Mouse (Mus musculus) heart, postnatal 4 days (tissue): ENCODE measurements around the gene Dnajb11. TPM values are rescaled to one million over a fixed set of nuclear protein-coding genes. Genes with fewer than 3 reads are reported as not detected.

Experiments
- DNase-seq: peaks from one replicate; pipeline ENCODE4 v3.0.0; 2021
- total RNA-seq, 2 experiments: library from RNA; stranded (reverse); gene quantifications; 2 replicates each; pipeline ENCODE4 v1.2.3; 2021

Dnajb11 gene
- total RNA-seq, 2 experiments from 2014 or later: 68.4 to 69.1 TPM

DNA sequence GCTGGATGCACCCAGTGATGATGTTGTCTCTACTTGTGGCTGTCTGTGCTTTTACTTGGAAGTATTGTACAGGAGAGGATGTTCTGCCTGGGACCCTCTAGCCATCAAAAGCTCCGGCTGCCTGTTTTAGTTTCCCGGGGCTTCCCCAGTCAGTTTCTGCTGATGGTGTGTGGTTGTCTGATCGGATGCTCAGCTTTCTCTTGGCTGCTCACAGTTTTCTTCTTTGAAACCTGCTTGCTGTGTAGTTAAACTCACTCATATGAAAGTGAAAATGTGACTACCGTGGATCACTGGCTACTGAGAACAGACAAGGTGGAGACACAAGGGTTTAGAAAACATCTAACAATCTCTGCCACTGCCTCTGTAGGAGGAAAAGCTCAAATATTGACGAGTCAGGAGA is 25.8 kb downstream of the Dnajb11 start:
- DNase-seq: no peak

DNA sequence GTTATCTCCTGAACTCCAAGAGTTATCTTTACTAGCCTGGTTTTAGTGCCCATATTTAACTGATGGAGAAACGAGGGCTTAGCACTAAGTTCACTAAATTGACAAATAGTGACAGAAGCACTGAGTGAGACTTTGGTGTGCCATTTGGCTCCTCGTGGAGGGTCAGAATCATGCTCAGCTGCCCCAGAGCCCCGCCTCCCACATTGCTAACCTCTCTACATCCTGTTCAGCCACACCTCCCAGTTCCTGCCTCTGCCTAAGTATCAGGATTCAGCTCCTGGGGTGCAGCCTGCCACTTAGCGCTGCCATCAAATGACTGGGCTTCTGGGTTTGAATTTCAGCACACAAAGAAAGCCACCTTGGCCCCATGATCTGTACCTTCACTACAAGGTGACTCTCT is 27.7 kb downstream of the Dnajb11 start:
- no peak for DNase-seq

GRCm38 (mm10) chr16:22886726-22887125 is 29.1 kb downstream of the Dnajb11 start:
- DNase-seq: no peak

- no peak for DNase-seq
These were observed 31.2 kb downstream of the Dnajb11 start for GRCm38 (mm10) chr16:22888835-22889234.

- DNase-seq: no peak
These were observed 32.1 kb downstream of the Dnajb11 start for GRCm38 (mm10) chr16:22889716-22890115.

DNA sequence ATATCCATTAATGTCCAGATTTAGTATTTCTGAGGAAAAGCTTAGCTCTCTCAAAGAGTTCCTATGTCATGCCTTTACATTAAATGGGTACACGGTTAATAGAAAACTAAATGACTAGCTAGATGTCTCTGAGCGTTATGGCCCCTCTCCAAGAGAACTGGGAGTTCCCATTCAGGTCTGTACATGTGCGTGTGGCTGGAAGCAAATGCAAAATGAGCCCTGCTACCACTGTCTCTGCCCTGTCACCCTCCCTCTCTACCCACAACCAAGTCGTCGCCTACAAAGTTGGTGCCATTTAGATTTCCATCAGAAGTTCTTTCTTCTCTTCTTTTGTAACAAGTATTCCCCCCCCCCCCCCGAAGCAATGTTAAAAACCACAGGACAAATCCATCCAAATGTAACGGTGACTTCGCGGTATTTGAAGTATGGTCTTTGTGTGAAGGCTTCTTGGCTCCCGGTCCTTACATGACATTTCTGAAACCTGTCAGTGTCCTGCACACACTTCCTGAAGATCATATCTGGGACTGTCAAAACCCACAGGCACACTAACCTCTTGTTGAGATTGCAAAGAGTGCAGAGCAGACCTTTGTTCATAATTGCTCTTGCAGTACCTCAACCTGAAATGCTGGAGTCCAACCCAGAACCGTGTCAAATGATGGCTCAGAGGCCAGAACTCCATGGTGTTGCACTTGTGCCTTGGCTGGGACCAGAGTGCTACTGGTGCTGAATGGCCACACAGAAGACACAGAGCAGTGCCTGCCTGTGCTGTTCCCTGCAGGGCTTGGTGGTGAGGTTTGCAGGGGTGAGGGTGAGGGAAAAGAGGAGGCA is 33.3 kb downstream of the Dnajb11 start, which contains the start of gene Ahsg:
Gene Ahsg, plus strand, starts transcription at position 595 of the 828 bp plus-strand sequence.
- DNase-seq: no peak

DNA sequence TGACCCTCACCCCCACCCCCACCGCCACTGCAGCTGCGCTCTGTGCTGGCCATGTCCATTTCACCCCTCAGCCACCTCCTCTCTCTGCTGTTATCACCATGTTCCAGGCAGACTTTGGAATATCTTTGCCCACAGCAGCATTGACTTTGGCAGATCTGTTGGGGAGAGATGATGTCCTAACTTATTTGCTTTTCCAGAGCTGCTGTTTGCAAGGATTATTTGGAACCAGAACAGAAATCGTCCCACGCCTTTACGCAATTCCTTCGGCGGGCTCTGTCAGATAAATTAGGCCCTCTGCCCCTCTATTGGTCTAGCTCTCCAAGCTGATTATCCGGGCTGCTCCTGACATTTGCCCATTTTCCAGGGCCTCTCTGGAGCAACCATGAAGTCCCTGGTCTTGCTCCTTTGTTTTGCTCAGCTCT is 34.1 kb downstream of the Dnajb11 start:
- no peak for DNase-seq

DNA sequence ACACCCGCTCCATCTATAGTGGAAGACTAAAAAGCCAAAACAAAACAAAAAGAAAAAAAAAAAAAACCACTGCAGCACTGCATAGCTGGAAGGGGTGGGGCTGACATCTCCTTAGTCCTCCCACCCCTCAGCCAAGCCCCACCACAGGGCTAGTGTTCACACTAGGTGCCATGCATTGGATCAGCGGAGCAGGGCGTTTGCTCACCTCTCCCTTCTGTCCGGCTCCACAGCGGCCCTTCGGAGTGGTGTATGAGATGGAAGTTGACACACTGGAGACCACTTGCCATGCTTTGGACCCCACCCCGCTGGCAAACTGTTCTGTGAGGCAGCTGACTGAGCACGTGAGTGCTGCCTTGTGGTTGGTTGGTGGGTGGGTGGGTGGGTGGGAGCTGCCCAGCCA is 36.5 kb downstream of the Dnajb11 start:
- DNase-seq: no peak

DNA sequence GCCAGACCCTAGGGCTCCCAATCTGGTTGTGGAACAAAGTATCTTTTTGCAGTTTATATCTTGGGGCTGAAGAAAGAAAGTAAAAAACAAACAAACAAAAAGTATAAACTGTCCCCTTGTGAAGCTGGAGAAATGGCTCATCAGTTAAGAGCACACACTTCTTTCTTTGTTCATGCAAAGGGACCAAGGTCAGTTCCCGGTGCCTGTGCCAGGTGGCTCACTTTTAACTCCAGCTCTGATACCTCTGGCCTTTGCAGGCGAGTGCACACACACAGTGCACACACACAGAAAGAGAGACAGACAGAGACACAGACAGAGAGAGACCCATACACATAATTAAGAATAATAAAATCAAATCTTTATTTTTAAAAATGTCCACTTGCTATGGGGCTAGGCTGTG is 39.0 kb downstream of the Dnajb11 start:
- no peak for DNase-seq

DNA sequence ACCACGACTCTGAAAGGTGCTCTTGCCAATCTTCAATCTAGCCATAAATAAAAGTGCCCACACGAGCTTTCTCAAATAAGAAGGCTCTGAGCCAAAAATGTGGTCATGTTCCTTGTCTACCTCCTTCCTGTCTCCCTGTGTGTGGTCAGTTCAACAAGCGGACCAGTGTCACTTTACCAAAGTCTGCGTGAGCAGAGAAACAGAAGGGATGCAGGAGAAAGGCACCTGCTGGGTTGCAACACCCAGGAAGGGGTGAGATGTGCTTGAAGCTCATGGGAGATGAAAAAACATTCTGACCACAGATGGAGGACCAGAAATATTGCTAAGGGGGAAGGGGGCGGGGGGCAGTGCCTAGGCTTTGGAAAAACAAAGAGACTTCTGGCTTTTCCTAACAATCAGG is 41.7 kb downstream of the Dnajb11 start:
- no peak for DNase-seq

DNA sequence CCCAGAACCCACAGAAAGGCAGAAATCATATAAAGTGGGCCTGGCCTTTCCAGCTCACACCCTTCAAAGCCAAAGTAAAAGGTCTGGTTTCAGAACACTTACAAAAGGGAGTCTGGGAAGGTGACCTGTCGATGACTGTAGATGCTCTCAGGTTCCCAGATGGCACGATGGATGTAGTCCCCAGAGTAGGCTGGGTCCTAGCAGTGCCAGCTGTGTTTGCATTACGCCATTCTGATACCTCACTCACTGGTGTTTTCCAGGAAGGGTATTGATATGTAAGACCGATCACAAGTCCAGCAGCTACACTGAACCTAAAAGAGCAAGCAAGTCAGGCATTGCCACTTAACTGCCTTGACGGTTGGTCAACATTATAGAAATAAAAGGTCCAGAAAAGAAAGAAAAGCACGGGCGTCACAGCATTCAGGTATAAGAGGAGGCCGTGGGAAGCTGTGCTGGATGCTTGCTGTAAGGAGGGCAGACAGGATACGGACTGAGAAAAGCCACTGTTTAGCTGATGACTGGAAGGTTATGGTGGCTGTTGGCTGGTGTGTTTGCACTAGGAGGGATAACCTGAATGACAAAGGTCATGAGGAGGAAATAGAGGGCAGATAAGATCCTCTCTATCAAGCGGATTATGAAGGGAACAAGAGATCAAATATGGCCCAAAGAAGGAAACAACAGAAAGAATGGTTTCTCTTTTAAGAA is 42.4 kb downstream of the Dnajb11 start:
- DNase-seq: no peak

DNA sequence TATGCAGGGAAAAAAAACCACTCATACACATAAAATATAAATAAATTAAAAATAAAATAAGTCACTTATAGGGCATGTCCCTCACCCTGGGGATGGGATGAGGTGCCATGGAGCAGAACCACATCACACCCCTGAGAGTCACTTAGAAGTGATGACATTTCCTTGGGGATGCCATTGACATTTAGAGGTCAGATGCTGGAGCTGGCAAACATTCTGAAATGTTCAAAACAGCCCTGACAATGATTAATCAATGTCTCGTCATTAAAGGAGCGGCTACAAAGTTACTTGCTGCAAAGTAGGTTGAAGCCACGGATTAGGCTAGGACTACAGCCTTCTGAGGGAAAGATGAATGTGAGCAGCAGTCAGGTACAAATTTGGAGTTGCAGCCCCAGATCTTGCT is 43.7 kb downstream of the Dnajb11 start:
- DNase-seq: no peak

DNA sequence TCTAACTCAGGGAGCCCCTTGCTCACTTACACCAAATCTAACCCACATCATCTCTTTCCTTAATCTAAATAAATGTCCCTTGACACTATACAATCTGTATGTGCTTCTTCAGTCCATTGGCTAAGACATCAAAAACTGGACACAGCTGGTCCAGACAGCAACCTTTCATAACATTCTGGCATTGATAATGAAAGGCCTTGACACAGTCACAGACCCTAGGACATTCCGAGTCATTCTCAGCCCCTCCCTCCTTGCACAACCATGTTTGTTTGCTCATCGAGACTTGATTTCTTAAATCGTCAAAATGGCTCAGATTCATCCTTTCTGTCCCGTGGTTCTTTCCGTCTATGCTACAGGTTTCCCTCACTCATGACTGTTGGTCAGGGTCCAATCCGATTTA is 51.6 kb downstream of the Dnajb11 start:
- no peak for DNase-seq

DNA sequence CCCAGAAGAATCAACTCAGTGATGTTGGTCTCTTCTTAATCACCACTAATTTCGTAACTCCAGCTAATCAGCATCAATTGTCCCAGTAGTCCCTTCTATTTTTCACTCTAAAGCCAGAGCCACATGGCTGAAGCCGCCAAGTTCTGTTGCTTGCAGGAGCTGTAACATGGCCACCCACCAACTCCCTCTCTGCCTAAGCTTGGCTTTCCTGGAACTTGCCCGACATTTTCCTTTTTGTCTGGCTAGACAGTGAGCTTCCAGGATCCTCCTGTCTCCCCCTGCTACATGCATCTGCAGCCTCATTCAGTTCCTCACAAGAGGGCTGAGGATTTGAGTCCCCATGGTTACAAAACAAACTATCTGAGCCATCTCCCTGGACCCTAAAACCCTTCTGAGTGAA is 54.3 kb downstream of the Dnajb11 start:
- DNase-seq: peak; percentile 22

DNA sequence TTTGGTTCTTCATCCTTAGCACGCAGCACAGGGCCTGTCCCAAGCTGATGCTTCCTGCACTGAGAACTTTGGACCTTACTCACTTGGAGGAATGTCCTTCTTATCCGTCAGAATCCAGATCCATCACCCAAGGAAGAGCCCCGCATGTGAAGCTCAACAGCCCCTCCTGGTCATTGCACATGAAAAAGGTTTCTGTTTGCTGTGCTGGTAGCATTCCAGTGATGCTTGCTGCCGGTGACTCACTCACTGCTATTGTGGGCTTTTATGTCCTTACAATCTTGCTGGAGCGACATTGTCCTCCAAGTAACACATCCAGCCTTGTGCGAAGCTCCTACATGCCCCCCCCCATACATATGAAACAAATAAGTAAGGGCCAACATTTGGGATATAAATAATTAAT is 55.2 kb downstream of the Dnajb11 start:
- no peak for DNase-seq

DNA sequence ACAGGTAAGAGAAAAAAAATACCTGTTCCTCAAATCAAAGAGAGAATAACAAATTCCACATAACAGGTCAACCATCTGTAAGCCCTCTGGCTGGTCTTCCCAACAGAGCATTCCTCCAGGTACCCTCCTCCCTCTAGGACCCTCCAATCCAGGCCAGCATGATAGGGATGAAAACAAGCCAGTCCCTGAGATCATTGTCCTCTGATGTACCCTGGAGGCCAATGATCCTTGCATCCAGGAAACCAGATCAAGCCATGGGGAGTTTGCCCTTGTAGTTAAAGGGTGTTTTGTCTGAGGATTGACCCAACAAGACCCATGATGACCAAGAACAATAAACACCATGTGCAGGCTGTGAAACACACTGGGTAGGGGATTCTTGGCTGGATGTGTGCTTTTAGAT is 56.6 kb downstream of the Dnajb11 start:
- DNase-seq: no peak

DNA sequence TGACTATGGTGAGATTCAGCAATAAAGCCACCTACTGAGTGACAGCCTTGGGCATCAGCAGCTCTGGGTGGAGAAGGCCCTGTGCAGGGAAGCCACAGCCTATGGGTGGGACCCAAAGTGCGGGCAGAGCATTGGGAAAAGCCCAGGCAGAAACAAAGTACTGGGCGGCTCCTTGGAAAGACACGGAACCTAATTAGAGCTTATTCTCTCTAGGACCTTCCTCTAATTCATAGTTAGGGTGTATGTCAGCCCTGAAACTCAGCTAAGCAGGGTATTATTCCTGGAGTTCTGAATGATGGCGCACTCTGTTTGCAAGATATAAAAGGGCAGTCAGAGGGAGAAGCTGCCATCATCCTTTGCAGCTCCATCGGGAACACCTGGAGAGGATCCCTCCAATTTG is 60.4 kb downstream of the Dnajb11 start, which contains the start of gene Fetub:
Gene Fetub, plus strand, starts transcription at position 301 of the 400 bp plus-strand sequence.
- DNase-seq: no peak

- no peak for DNase-seq
These were observed 61.1 kb downstream of the Dnajb11 start for GRCm38 (mm10) chr16:22918664-22919312.

- peak; percentile 23 for DNase-seq
These were observed 62.6 kb downstream of the Dnajb11 start for GRCm38 (mm10) chr16:22919971-22920854.

- DNase-seq: no peak
These were observed 64.1 kb downstream of the Dnajb11 start for GRCm38 (mm10) chr16:22921761-22922160.

DNA sequence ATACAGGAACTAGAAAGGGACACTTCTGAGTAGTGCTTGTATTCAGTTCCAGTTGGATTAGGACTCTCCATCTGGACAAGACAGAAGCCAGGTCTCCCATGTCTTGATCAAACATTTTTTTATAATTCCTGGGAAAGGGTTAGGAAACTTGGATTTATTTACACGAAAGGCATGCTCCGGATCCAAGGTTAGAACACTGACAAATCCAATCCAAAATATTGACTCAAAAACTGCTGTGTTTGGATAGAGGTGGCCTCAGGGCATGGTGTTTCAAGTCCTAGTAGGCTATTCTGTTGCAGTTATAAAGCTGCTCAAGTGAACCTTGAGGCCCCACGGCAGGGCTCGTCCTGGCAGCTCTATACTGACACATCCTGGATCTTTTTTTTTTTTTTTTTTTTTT is 64.8 kb downstream of the Dnajb11 start:
- no peak for DNase-seq
